Mouse (Mus musculus) erythroblast, embryonic 14.5 days (primary cell): ENCODE data around the gene Ccdc18. TPM values are rescaled to one million over a fixed set of nuclear protein-coding genes. Genes with fewer than 3 reads are reported as not detected.
"Not testable (repeated sequence)": the region's sequence is repeated elsewhere in the genome, so short reads cannot be mapped to it uniquely, and the experiment has no call there.

Experiments used
- H3K27me3 ChIP-seq: 2 replicates; pipeline ENCODE4 v1.6.1; 2012; ENCODE audit warnings: inconsistent platforms; ENCODE audit not compliant: control insufficient read depth
- H3K36me3 ChIP-seq: 2 replicates; pipeline ENCODE4 v1.6.1; 2012; ENCODE audit warnings: mild to moderate bottlenecking, inconsistent platforms; ENCODE audit not compliant: control insufficient read depth
- H3K4me1 ChIP-seq: 2 replicates; pipeline ENCODE4 v1.6.1; 2012; ENCODE audit warnings: inconsistent platforms; ENCODE audit not compliant: control insufficient read depth
- H3K4me3 ChIP-seq: replicated peaks from 2 replicates; pipeline ENCODE3; 2012; ENCODE audit warnings: moderate library complexity, mild to moderate bottlenecking, inconsistent platforms
- H3K9me3 ChIP-seq: 2 replicates; pipeline ENCODE4 v1.6.1; 2012; ENCODE audit warnings: low read length, inconsistent platforms, mixed read lengths; ENCODE audit not compliant: control insufficient read depth
- GATA1 ChIP-seq: IDR thresholded peaks from 2 replicates; pipeline ENCODE4 v1.6.1; 2012; ENCODE audit warnings: low read length, inconsistent platforms, mixed read lengths
- TAL1 ChIP-seq: IDR thresholded peaks from 3 replicates; pipeline ENCODE4 v1.6.1; 2012; ENCODE audit warnings: low read length, inconsistent platforms, mixed read lengths
- polyA plus RNA-seq: library from polyadenylated mRNA; stranded (reverse); fragments of >175 nt; gene quantifications from 2 replicates; pipeline ENCODE4 v1.2.3, GENCODE M21; 2012

The Ccdc18 gene
- polyA plus RNA-seq, 1 experiment = 0.07 TPM

DNA sequence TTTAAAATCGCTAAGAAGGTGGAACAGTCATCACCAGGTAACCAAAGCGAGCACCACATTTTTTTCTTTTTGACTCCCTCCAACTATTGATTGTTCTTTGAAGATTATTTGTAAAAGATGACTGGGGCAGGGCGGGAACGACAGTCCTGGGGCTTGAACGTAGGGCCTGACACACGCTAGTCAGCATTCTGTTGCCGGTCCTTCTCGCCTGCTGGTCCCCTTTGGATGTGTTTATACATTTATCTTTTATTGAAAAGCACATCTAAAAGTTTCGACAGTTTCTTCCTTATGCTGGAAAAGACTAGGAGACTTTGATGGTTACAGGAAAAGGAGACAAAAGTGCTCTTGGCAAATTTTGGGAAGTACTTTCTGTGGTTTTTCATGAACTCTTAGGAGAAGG, 137.7 kb downstream of the Ccdc18 start:
- Histone ChIP-seq H3K27me3 (no peaks in the 10 kb centered on the region), H3K36me3 (peaks cover 36% of the 10 kb centered on the region), H3K9me3 (no peaks in the 10 kb centered on the region), H3K4me1 (peaks cover 61% of the 10 kb centered on the region), H3K4me3 (peak overlapping the region; percentile 79)
- TF ChIP-seq TAL1 = no peak
- no peak for TF ChIP-seq GATA1

DNA sequence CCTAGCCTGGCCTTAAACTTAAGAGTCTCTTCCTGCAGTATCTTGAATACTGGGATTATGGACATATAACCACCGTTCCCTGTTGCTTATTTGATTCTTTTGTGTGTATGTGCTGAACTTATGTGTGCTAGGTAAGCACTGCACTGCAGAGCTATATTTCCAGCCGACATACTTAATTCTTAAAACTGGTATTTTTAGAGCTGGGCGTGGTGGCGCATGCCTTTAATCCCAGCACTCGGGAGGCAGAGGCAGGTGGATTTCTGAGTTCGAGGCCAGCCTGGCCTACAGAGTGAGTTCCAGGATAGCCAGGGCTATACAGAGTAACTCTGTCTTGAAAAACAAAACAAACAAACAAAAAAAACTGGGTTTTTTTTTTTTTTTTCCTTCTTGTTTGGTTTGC, 138.7 kb downstream of the Ccdc18 start:
- Histone ChIP-seq H3K4me1 (peaks cover 52% of the 10 kb centered on the region), H3K36me3 (peaks cover 45% of the 10 kb centered on the region), H3K4me3 (peak overlapping the region; percentile 79)
- H3K9me3 ChIP-seq, H3K27me3 ChIP-seq: not testable (repeated sequence)

Other genes with a start within 250 kb of the Ccdc18 start
- gene Rpl5, start 232.4 kb upstream of the Ccdc18 start, polyA plus RNA-seq = 13.2 and 13.5 TPM in 2 replicates
- 0.02 and 0.17 TPM in 2 replicates for gene Fam69a, start 145.8 kb upstream of the Ccdc18 start, polyA plus RNA-seq
- gene Mtf2, start 67.2 kb upstream of the Ccdc18 start, polyA plus RNA-seq = 0.27 and 0.46 TPM in 2 replicates
- gene Tmed5, start 255 bp upstream of the Ccdc18 start, polyA plus RNA-seq = 0.74 and 0.80 TPM in 2 replicates
- 0.88 and 1.4 TPM in 2 replicates for gene Dr1, start 136.0 kb downstream of the Ccdc18 start, polyA plus RNA-seq
- 0.09 and 0.10 TPM in 2 replicates for gene Pigg, start 179.7 kb downstream of the Ccdc18 start, polyA plus RNA-seq
- gene Gm42517, start 235.0 kb downstream of the Ccdc18 start, polyA plus RNA-seq = 0.02 and 0.03 TPM in 2 replicates